Mouse (Mus musculus) olfactory bulb, adult 2 months (tissue): ENCODE measurements at regions not wholly inside any gene's neighbourhood (a gene's known extent, or its start where the extent isn't known, plus 50 kb on each side); places are given as distances from the start of the nearest gene placed in this dataset.

Source experiments
- CTCF ChIP-seq: fragments of 200-500 bp; IDR thresholded peaks from 2 replicates; pipeline ENCODE4 v1.5.1; 2012; ENCODE audit warnings: low read depth, mild to moderate bottlenecking, low read length, moderate library complexity; ENCODE audit not compliant: insufficient read depth
- POLR2A ChIP-seq: fragments of 200-500 bp; IDR thresholded peaks from 2 replicates; pipeline ENCODE4 v1.6.1; 2012; ENCODE audit warnings: mild to moderate bottlenecking, low read depth, low read length, moderate library complexity; ENCODE audit not compliant: insufficient read depth

DNA sequence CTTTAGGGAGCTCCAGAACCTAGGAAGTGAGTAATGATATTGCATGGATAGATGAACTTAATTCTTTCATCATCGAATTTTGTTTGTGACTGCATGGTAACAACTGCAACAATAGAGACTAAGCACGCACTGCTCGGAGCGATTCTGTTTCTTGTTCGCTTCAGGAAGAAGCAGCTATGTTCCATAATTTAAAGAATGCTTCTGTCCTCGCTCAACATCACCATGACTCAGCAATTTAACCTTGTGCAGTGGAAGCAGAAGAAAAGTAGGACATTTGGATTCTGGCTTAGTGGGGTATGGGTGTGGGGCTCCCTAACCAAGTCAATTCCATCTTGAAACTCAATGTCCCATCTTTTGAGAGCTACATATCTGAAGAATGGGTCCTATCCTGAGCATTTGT, 249.4 kb downstream of the Klf5 start:
- TF ChIP-seq POLR2A (no peak), CTCF (no peak)
